ENCODE assay signal across 1 mouse cellular context in genomic region chr5:146963937-146964278, GRCm38 (mm10).
TF ChIP-seq lines count a peak whose summit lies in the region.

No protein-coding gene starts in this region.

TF ChIP-seq in MEL, 35 proteins besides CTCF, POLR2A, EP300 and RAD21 (continued from another document):
- TF ChIP-seq ZNF384 (IDR thresholded peaks at IDR 0.05; ENCODE audit: low read depth, low read length) = peak; percentile 100; the same call in 1 of the 2 replicates
- no peak for TF ChIP-seq MAX (IDR thresholded peaks at IDR 0.05; ENCODE audit: low read length)
- TF ChIP-seq ZMIZ1 (IDR thresholded peaks at IDR 0.05; ENCODE audit: low read depth, low read length) = no peak
- TF ChIP-seq NELFE (IDR thresholded peaks at IDR 0.05; ENCODE audit: low read depth, low read length) = no peak
